Mouse (Mus musculus) T-cell, adult 2 months (primary cell): Measurements from ENCODE around the gene Itpk1.

ENCODE experiments used
- DNase-seq: peaks from one replicate; pipeline ENCODE4 v3.0.0; 2022; ENCODE audit warnings: low spot score

The Itpk1 gene

GRCm38 (mm10) chr12:102552001-102552400, 152.7 kb downstream of the Itpk1 start:
- DNase-seq: no peak

- DNase-seq: no peak
Measured at GRCm38 (mm10) chr12:102551186-102551585, 153.5 kb downstream of the Itpk1 start.

- DNase-seq: peak; percentile 31
Measured at GRCm38 (mm10) chr12:102550529-102550928, 154.2 kb downstream of the Itpk1 start.

- DNase-seq: no peak
Measured at GRCm38 (mm10) chr12:102545122-102545521, 159.6 kb downstream of the Itpk1 start.

- no peak for DNase-seq
Measured at GRCm38 (mm10) chr12:102541168-102541567, 163.6 kb downstream of the Itpk1 start.

- no peak for DNase-seq
Measured at GRCm38 (mm10) chr12:102540278-102540677, 164.5 kb downstream of the Itpk1 start.

- DNase-seq: no peak
Measured at GRCm38 (mm10) chr12:102535796-102536195, 168.9 kb downstream of the Itpk1 start.

- no peak for DNase-seq
Measured at GRCm38 (mm10) chr12:102527989-102528388, 176.7 kb downstream of the Itpk1 start.

GRCm38 (mm10) chr12:102524760-102525159, 180.0 kb downstream of the Itpk1 start:
- DNase-seq: no peak

- DNase-seq: no peak
Measured at GRCm38 (mm10) chr12:102524216-102524615, 180.5 kb downstream of the Itpk1 start.

GRCm38 (mm10) chr12:102521777-102522319, 182.9 kb downstream of the Itpk1 start:
- DNase-seq: no peak

GRCm38 (mm10) chr12:102519929-102520720, 184.6 kb downstream of the Itpk1 start:
- no peak for DNase-seq
